Mouse (Mus musculus) monocyte, adult 59 days (primary cell): ENCODE measurements around the gene Gm11555. TPM values are rescaled to one million over a fixed set of nuclear protein-coding genes. Genes with fewer than 3 reads are reported as not detected.

Source experiments
- total RNA-seq, 2 experiments: library from RNA; stranded (reverse); gene quantifications; one replicate each; pipeline ENCODE4 v1.2.4; 2023

Gene Gm11555
- not detected for total RNA-seq

DNA sequence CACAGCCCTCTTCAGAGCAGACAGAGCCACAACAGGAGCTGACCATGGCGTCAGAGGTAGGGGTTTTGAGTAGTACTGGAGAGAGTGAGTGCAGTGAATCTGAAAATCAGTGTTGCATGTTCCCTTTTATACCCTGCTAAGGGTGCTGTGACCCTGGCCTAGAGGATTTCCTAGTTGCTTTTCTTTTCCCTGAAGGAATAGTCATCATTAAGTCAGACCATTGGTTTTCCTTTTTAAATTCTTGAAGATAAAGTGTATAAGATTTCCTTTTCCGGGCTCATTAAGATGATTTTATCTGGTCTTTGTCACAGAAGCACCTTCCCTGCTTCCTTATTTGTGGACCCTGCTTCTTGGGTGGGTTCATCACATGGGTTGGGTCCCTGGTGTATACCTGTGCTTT lies at the start of gene Gm11555:
Gm11555 (minus strand) TSS at position 101 of the 400 bp plus-strand sequence.

DNA sequence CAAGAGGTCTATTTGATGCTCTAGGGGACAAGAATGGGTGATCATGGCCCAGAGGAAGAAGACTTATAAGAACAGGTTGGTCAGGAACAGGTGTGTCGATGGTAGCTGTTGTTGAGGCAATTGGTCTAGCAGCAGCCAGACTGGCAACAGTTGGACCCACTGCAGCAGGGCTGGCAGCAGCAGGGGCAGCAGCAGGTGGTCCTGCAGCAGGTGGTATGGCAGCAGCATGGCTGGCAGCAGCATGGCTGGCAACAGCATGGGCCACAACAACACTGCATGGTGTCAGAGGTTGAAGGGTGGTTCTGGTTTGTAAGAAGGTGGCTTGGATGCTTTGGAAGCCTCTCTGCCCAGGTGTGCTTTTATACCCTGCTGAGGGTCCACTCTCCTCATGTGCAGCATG lies 40.4 kb upstream of the Gm11555 start, which contains the start of gene Gm14190:
Gm14190 (minus strand) TSS at position 278 of the 400 bp plus-strand sequence.

DNA sequence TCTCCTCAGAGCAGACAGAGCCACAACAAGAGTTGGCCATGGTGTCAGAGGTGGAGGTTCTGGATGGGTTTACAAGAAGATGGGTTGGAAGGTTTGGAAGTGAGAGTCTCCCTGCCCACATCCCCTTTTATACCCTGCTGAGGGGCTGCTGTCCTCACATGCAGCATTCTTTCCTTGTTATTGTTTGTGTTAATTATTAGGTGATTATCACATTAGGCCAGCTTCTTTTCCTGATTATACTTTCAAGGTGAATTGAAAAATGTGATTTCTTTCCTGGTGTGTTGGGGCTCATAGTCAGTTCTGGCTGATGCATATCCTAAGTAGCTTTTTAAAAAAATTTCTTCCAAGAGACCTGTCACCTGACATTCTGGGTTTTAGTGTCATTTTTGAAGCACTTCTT lies 15.8 kb upstream of the Gm11555 start, which contains the start of gene Krtap4-6:
Krtap4-6 (minus strand) TSS at position 101 of the 400 bp plus-strand sequence.

GRCm38 (mm10) chr11:99658467-99659010 lies 8.5 kb upstream of the Gm11555 start, which contains the start of gene Gm11563:
Gm11563 (minus strand) TSS chr11:99658960.

GRCm38 (mm10) chr11:99643635-99644139 lies 6.3 kb downstream of the Gm11555 start, which contains the start of gene Krtap4-7:
Krtap4-7 (minus strand) TSS chr11:99644089.

DNA sequence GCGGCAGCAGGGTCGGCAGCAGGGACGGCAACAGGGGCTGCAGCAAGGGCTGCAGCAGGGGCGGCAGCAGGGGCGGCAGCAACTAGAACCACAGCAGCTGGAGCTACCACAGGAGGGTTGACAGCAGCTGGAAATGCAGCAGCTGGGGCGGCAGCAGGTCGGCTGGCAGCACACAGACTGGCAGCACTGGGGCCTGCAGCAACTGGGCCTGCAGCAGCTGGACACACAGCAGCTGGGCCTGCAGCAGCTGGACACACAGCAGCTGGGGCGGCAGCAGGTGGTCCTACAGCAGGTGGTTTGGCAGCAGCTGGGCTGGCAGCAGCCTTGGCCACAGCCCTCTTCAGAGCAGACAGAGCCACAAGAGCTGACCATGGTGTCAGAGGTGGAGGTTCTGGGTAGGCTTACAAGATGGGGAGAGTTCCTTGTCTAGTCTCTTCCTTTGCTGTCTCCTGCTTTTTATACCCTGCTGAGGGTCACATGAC lies 15.3 kb downstream of the Gm11555 start, which contains the start of gene Krtap4-2:
Krtap4-2 (minus strand) TSS at position 432 of the 482 bp plus-strand sequence.

GRCm38 (mm10) chr11:99628138-99628537 lies 21.9 kb downstream of the Gm11555 start, which contains the start of gene Krtap4-1:
Krtap4-1 (minus strand) TSS chr11:99628238.

DNA sequence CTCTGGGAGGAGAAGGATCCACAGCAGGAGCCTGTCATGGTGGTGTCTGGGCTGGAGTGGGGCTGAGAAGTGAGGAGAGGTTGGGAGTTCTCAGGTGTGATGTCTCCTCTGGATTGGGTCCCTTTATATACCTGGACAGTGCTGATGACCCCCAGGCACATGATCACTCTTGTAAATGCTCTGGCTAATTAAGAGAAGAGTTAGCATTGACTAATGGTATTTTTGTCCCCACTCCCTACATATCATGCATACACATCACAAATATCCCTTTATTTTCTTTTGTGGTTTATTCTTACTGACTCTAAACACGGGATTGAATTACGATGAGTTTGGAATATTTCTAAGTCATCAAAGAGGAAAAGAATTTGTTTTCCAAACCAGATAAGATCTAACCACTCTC lies 29.7 kb downstream of the Gm11555 start, which contains the start of gene Gm11562:
Gm11562 (minus strand) TSS at position 101 of the 400 bp plus-strand sequence.

DNA sequence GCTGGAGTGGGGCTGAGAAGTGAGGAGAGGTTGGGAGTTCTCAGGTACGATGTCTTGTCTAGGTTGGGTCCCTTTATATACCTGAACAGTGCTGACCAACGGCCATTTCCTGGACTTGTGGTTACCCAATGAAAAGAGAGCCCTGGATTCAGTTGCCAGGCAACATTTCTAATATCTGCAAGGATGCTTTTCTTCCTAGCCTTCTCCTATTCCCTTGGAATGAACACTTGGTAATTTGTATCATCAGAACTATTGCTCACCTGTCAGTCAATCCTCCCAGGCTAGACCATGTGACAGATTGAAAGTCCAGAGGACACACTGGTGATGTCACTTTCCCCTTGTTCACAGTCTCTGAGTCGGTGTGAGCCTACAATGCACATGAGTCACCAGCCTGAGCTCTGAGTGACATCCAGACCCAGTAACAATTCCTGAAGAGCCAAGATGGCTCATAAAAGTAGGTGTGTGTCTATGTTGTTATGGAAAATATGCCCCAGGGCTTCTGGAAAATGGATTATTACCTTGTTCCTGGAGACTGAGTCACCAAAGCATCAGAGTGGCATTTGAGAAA lies 35.2 kb downstream of the Gm11555 start, which contains the start of gene Krtap2-4:
Krtap2-4 (minus strand) TSS at position 51 of the 568 bp plus-strand sequence.

GRCm38 (mm10) chr11:99610089-99610488 lies 39.9 kb downstream of the Gm11555 start, which contains the start of gene Gm11937:
Gm11937 (minus strand) TSS chr11:99610189.

DNA sequence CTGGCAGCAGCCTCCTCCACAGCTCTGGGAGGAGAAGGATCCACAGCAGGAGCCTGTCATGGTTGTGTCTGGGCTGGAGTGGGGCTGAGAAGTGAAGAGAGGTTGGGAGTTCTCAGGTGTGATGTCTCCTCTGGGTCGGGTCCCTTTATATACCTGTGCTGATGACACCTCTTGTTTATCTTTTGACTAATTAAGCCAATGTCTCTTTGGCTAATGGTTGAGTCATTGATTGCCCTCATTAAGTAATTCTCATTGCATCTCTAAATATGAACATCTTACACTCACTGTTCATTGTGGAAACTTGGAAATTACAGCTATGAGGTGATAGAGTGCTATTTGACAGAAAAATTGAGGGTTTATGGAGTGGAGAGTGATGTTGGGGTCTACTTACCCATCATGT lies 46.8 kb downstream of the Gm11555 start, which contains the start of gene Gm11938:
Gm11938 (minus strand) TSS at position 101 of the 400 bp plus-strand sequence.

Other genes with a start within 250 kb of the Gm11555 start
- gene Krt12, start 228.0 kb downstream of the Gm11555 start, total RNA-seq: not detected
- not detected for gene Krt20, start 212.1 kb downstream of the Gm11555 start, total RNA-seq
- gene Krt23, start 157.1 kb downstream of the Gm11555 start, total RNA-seq: not detected
- not detected for gene Krt39, start 128.9 kb downstream of the Gm11555 start, total RNA-seq
- gene Krt40, start 107.1 kb downstream of the Gm11555 start, total RNA-seq: not detected
- gene Krtap3-3, start 99.4 kb downstream of the Gm11555 start, total RNA-seq: not detected
- not detected for gene Krtap3-2, start 93.4 kb downstream of the Gm11555 start, total RNA-seq
- not detected for gene Gm11939, start 90.8 kb downstream of the Gm11555 start, total RNA-seq
- gene Krtap3-1, start 83.6 kb downstream of the Gm11555 start, total RNA-seq: not detected
- not detected for gene Krtap1-5, start 69.2 kb downstream of the Gm11555 start, total RNA-seq
- not detected for gene Krtap1-4, start 66.6 kb downstream of the Gm11555 start, total RNA-seq
- gene Krtap1-3, start 58.9 kb downstream of the Gm11555 start, total RNA-seq: not detected
- not detected for gene Krtap9-3, start 52.1 kb downstream of the Gm11555 start, total RNA-seq
- gene Gm11938, start 46.9 kb downstream of the Gm11555 start, total RNA-seq: not detected
- not detected for gene Gm11937, start 40.0 kb downstream of the Gm11555 start, total RNA-seq
- not detected for gene Krtap2-4, start 35.4 kb downstream of the Gm11555 start, total RNA-seq
- gene Gm11562, start 29.8 kb downstream of the Gm11555 start, total RNA-seq: not detected
- not detected for gene Krtap4-1, start 22.0 kb downstream of the Gm11555 start, total RNA-seq
- gene Krtap4-2, start 15.2 kb downstream of the Gm11555 start, total RNA-seq: not detected
- not detected for gene Krtap4-7, start 6.1 kb downstream of the Gm11555 start, total RNA-seq
- gene Gm11563, start 8.7 kb upstream of the Gm11555 start, total RNA-seq: not detected
- gene Krtap4-6, start 15.7 kb upstream of the Gm11555 start, total RNA-seq: not detected
- gene Gm14190, start 40.5 kb upstream of the Gm11555 start, total RNA-seq: not detected
- not detected for gene Gm14180, start 84.1 kb upstream of the Gm11555 start, total RNA-seq
- not detected for gene Gm11595, start 122.7 kb upstream of the Gm11555 start, total RNA-seq
- not detected for gene Krtap4-8, start 130.5 kb upstream of the Gm11555 start, total RNA-seq
- gene Krtap4-9, start 135.0 kb upstream of the Gm11555 start, total RNA-seq: not detected
- not detected for gene Gm11596, start 143.2 kb upstream of the Gm11555 start, total RNA-seq
- gene Gm11569, start 148.7 kb upstream of the Gm11555 start, total RNA-seq: not detected
- not detected for gene Gm11554, start 154.2 kb upstream of the Gm11555 start, total RNA-seq
- gene Krtap4-13, start 159.7 kb upstream of the Gm11555 start, total RNA-seq: not detected
- gene Gm11564, start 165.4 kb upstream of the Gm11555 start, total RNA-seq: not detected
- gene 2300003K06Rik, start 187.8 kb upstream of the Gm11555 start, total RNA-seq: not detected
- gene Krtap4-16, start 201.4 kb upstream of the Gm11555 start, total RNA-seq: not detected
- gene Gm11568, start 207.7 kb upstream of the Gm11555 start, total RNA-seq: not detected
- not detected for gene Gm11559, start 214.2 kb upstream of the Gm11555 start, total RNA-seq
- not detected for gene Krtap9-1, start 223.2 kb upstream of the Gm11555 start, total RNA-seq
- not detected for gene Gm11567, start 229.0 kb upstream of the Gm11555 start, total RNA-seq